Mouse (Mus musculus): ENCODE data around the gene Scarb1. TPM values are rescaled to one million over a fixed set of nuclear protein-coding genes. Genes with fewer than 3 reads are reported as not detected.

The Scarb1 gene
- polyA plus RNA-seq, 1 experiment from 2014 or later: 60.6 TPM

DNA sequence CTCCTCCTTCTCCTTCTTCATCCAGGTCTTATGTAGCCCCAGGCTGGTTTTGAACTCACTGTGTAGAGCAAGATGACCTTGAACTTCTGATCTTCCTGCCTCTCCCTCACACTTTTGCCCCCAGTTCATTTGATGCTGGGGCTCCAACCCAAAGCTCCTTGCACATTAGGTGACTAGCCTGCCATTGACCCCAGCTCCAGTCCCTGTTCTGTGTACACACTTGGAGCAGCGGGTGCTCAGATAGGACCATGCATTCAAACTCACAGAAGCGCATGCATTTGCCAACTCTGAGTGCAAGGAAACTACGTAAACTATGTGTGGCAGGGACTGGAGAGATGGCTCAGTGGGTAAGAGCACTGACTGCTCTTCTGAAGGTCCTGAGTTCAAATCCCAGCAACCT is 66.1 kb downstream of the Scarb1 start:
- WGBS: 76% methylated on average over 3 of the region's 3 CpGs
- peaks cover 10% of the 10 kb centered on the region for H3K4me1 ChIP-seq (ENCODE audit: control insufficient read depth, insufficient read depth, low read length)
- no peaks in the 10 kb centered on the region for H3K9me3 ChIP-seq (replicated peaks; ENCODE audit: control insufficient read depth, low read length)
- H3K27me3 ChIP-seq (ENCODE audit: control insufficient read depth, insufficient read depth, low read length): no peaks in the 10 kb centered on the region
- H3K27ac ChIP-seq (ENCODE audit: low read length): no peak overlapping the region
- H3K9ac ChIP-seq (ENCODE audit: low read length): no peak overlapping the region
- ATAC-seq (ENCODE audit: insufficient read depth, low FRiP score): no peak
- no peak overlapping the region for H3K4me2 ChIP-seq (ENCODE audit: low read depth, low read length)
- no peak overlapping the region for H3K4me3 ChIP-seq (replicated peaks; ENCODE audit: low read length)
- no peaks in the 10 kb centered on the region for H3K36me3 ChIP-seq (ENCODE audit: control insufficient read depth, insufficient read depth, low read length)

DNA sequence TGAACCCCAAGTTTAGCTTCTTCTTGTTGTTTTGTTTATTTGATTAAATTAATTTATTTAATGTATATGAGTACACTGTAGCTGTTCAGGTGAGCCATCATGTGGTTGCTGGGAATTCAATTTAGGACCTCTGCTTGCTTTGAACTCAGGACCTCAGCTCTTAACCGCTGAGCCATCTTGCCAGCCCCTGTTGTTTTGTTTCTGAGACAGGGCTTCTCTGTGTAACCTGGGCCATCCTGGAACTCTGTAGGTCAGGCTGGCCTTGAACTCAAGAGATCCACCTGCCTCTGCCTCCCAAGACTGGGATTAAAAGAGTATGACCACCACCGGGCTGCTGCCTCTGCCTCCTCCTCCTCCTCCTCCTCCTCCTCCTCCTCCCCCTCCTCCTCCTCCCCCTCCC is 66.7 kb downstream of the Scarb1 start:
- H3K4me2 ChIP-seq (ENCODE audit: low read depth, low read length): no peak overlapping the region
- WGBS: 75% methylated on average over 2 of the region's 2 CpGs
- H3K27me3 ChIP-seq (ENCODE audit: control insufficient read depth, insufficient read depth, low read length): no peaks in the 10 kb centered on the region
- H3K4me1 ChIP-seq (ENCODE audit: control insufficient read depth, insufficient read depth, low read length): peaks cover 9% of the 10 kb centered on the region
- H3K36me3 ChIP-seq (ENCODE audit: control insufficient read depth, insufficient read depth, low read length): no peaks in the 10 kb centered on the region
- H3K9me3 ChIP-seq (replicated peaks; ENCODE audit: control insufficient read depth, low read length): no peaks in the 10 kb centered on the region
- H3K9ac ChIP-seq (ENCODE audit: low read length): no peak overlapping the region
- ATAC-seq (ENCODE audit: insufficient read depth, low FRiP score): no peak
- H3K4me3 ChIP-seq (replicated peaks; ENCODE audit: low read length): no peak overlapping the region
- H3K27ac ChIP-seq (ENCODE audit: low read length): no peak overlapping the region

DNA sequence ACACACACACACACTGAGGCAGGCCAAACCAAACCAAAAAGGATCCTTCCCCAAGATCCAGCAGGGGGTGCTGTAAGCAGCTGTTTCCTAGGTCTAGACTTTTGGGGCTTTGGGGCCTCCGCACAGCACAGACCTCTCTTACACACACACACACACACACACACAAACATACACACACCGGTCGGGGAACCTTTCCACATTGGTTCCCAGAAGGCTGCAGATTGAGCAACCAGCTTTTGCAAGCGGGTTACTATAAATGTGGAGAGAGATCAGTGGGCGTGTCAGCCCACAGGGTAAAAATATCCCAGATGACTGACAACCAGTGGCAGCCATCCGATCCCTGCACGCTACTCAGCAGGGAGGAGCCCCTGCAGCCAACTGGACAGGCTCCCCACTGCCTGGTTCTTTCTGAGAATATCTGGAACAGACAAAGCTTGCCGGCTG is 67.2 kb downstream of the Scarb1 start:
- H3K36me3 ChIP-seq (ENCODE audit: control insufficient read depth, insufficient read depth, low read length): no peaks in the 10 kb centered on the region
- ATAC-seq (ENCODE audit: insufficient read depth, low FRiP score): peak; percentile 52; the same call in 1 of the 2 replicates
- 16% methylated on average over 8 of the region's 8 CpGs for WGBS
- H3K9ac ChIP-seq (ENCODE audit: low read length): no peak overlapping the region
- H3K27me3 ChIP-seq (ENCODE audit: control insufficient read depth, insufficient read depth, low read length): no peaks in the 10 kb centered on the region
- H3K27ac ChIP-seq (ENCODE audit: low read length): no peak overlapping the region
- no peak overlapping the region for H3K4me3 ChIP-seq (replicated peaks; ENCODE audit: low read length)
- peaks cover 9% of the 10 kb centered on the region for H3K4me1 ChIP-seq (ENCODE audit: control insufficient read depth, insufficient read depth, low read length)
- no peaks in the 10 kb centered on the region for H3K9me3 ChIP-seq (replicated peaks; ENCODE audit: control insufficient read depth, low read length)
- no peak overlapping the region for H3K4me2 ChIP-seq (ENCODE audit: low read depth, low read length)

DNA sequence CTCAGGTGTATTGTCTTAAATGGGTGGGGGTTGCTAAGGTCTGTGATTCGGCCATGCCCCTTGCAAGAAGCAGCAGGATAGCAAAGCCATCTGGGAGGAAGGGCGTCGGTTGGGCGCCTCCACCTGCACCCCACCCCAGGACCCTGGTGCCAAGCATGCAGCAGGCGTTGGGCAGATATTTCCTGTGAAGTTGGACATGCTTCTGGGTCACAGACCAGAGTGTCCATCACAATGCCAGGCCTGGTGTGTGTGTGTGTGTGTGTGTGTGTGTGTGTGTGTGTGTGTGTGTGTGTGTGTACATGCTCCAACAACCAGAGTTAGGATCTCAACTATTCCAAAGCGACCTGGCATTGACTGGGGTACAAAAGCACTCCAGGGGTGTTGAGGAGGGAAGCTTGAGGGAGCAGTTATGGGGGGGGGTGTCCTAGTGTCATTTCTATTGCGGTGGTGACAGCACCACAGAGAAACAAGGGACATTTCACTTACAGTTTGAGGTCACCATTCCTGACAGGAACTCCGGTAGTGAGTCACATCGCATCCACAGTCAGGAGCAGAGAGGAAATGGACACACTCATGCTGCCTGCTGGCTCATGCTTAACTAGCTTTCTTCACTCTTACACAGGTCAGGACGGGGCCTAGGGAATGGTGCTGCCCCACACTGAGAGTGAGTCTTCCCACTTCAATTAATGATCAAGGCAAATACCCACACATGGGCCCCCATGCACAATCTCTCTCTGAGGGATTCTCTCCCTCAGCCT is 68.5 kb downstream of the Scarb1 start:
- H3K4me3 ChIP-seq (replicated peaks; ENCODE audit: low read length): no peak overlapping the region

DNA sequence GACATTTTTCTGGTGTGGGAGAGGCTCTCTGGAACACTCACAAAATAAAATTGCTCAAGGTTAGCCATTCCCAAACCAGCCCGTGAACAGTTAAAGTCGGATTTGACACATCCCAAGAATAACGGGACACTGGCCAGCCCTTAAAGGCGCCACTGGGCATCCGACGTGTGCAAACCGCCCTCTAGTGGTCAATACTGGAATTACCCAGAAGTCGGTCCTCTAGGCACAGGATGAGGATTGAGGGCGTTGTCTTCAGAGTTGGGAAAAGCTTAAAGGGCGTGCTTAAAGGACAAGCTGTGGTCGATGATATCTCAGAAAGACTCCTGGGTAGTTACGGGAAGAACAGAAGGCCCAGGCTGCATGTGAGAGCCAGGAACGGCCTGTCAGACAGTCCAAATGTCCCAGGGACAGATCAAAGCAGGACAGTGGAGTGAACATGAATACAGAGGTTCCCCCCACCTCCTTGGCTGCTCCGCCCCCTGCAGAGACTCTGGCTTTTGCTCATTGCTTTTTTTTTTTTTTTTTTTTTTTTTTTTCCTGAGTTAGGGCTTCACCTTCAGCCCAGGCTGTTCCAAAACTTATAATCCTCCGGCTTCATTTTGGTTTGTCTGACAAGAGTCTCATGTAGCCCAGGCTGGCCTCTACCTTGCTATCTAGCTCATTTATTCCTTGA is 69.2 kb downstream of the Scarb1 start:
- H3K4me3 ChIP-seq (replicated peaks; ENCODE audit: low read length): no peak overlapping the region
- H3K9me3 ChIP-seq (replicated peaks; ENCODE audit: control insufficient read depth, low read length): no peaks in the 10 kb centered on the region
- no peaks in the 10 kb centered on the region for H3K27me3 ChIP-seq (ENCODE audit: control insufficient read depth, insufficient read depth, low read length)
- WGBS: 13% methylated on average over 15 of the region's 15 CpGs
- H3K9ac ChIP-seq (ENCODE audit: low read length): no peak overlapping the region
- no peaks in the 10 kb centered on the region for H3K36me3 ChIP-seq (ENCODE audit: control insufficient read depth, insufficient read depth, low read length)
- H3K4me2 ChIP-seq (ENCODE audit: low read depth, low read length): no peak overlapping the region
- H3K27ac ChIP-seq (ENCODE audit: low read length): no peak overlapping the region
- peaks cover 22% of the 10 kb centered on the region for H3K4me1 ChIP-seq (ENCODE audit: control insufficient read depth, insufficient read depth, low read length)
- ATAC-seq (ENCODE audit: insufficient read depth, low FRiP score): peak; percentile 59; the same call in 1 of the 2 replicates

More for the DNA sequence above, 68.5 kb downstream of the Scarb1 start:
- H3K9ac ChIP-seq (ENCODE audit: low read length): no peak overlapping the region
- no peaks in the 10 kb centered on the region for H3K36me3 ChIP-seq (ENCODE audit: control insufficient read depth, insufficient read depth, low read length)
- H3K27ac ChIP-seq (ENCODE audit: low read length): no peak overlapping the region
- ATAC-seq (ENCODE audit: insufficient read depth, low FRiP score): no peak
- no peaks in the 10 kb centered on the region for H3K27me3 ChIP-seq (ENCODE audit: control insufficient read depth, insufficient read depth, low read length)
- H3K9me3 ChIP-seq (replicated peaks; ENCODE audit: control insufficient read depth, low read length): no peaks in the 10 kb centered on the region
- H3K4me2 ChIP-seq (ENCODE audit: low read depth, low read length): no peak overlapping the region
- peaks cover 18% of the 10 kb centered on the region for H3K4me1 ChIP-seq (ENCODE audit: control insufficient read depth, insufficient read depth, low read length)
- 78% methylated on average over 10 of the region's 10 CpGs for WGBS

DNA sequence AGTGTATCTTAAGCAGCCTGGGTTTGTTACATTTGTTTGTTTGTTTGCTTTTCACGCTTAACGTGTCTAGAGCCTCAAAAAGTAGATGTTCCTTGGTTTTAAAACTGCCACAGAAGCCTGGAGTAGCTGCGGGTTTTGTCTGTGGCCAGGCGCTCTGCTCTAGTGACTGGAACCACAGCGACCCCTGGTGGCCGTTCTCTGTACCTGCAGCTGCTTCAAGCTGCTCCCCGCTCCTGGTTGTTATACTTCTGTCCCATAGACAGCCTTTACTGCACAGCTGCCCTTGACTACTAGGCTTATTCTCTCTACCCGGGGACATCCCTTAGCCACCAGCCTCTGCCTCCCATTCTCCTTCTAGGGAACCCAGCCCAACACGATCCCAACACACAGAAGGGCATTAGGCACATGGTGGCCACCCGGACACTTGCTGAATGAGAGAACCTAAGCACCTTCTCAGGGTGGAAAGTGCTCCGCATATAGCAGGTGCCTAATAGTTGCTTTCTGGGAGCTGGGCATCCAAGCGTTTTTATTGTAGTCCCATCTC is 70.2 kb downstream of the Scarb1 start:
- Histone ChIP-seq H3K27me3 (ENCODE audit: control insufficient read depth, insufficient read depth, low read length) (no peaks in the 10 kb centered on the region), H3K4me1 (ENCODE audit: control insufficient read depth, insufficient read depth, low read length) (peaks cover 22% of the 10 kb centered on the region), H3K4me3 (replicated peaks; ENCODE audit: low read length) (no peak overlapping the region), H3K9me3 (replicated peaks; ENCODE audit: control insufficient read depth, low read length) (no peaks in the 10 kb centered on the region), H3K9ac (ENCODE audit: low read length) (no peak overlapping the region), H3K36me3 (ENCODE audit: control insufficient read depth, insufficient read depth, low read length) (no peaks in the 10 kb centered on the region), H3K4me2 (ENCODE audit: low read depth, low read length) (no peak overlapping the region), H3K27ac (ENCODE audit: low read length) (no peak overlapping the region)
- no peak for ATAC-seq (ENCODE audit: insufficient read depth, low FRiP score)
- 18% methylated on average over 12 of the region's 12 CpGs for WGBS

DNA sequence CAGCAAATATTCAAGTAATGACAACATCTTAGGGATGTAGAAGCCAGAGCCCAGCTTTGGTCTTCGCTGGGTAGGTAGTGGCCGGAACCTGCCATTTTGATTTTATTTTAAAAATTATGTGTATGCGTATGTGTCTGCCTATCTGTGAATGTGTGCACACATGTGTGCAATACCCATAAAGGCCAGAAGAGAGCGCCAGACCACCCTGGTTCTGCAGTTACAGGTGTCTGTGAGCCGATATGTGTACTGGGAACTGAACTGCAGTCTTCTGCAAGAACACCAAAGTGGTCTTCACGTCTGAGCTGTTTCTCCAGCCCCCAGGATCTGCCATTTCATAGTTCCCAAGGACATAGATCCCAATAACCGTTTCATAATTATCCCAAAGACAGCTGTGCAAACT is 71.1 kb downstream of the Scarb1 start:
- no peak for ATAC-seq (ENCODE audit: insufficient read depth, low FRiP score)
- H3K9ac ChIP-seq (ENCODE audit: low read length): no peak overlapping the region
- peaks cover 27% of the 10 kb centered on the region for H3K4me1 ChIP-seq (ENCODE audit: control insufficient read depth, insufficient read depth, low read length)
- WGBS: 90% methylated on average over 7 of the region's 7 CpGs
- H3K27me3 ChIP-seq (ENCODE audit: control insufficient read depth, insufficient read depth, low read length): no peaks in the 10 kb centered on the region
- H3K9me3 ChIP-seq (replicated peaks; ENCODE audit: control insufficient read depth, low read length): no peaks in the 10 kb centered on the region
- no peak overlapping the region for H3K4me3 ChIP-seq (replicated peaks; ENCODE audit: low read length)
- no peak overlapping the region for H3K27ac ChIP-seq (ENCODE audit: low read length)
- no peak overlapping the region for H3K4me2 ChIP-seq (ENCODE audit: low read depth, low read length)
- H3K36me3 ChIP-seq (ENCODE audit: control insufficient read depth, insufficient read depth, low read length): no peaks in the 10 kb centered on the region

DNA sequence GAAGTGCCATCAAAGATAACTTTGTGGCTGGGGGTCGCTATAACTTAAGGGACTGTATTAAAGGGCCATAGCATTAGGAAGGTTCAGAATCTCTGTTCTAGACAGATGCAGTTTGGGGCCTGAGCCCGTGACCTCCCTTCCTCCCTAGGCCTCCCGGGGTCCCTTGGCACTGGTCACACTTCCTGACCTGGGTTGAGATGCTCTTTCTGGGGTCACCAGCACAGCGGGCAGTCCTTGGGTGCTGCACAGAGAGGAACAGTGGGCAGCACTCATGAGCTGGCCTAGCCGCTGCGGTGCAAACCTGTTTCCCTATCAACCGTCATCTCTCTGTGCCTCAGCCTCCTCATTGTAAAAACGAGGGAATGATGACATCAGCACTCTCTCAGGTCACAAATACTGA is 71.5 kb downstream of the Scarb1 start:
- WGBS: 85% methylated on average over 8 of the region's 8 CpGs
- Histone ChIP-seq H3K4me1 (ENCODE audit: control insufficient read depth, insufficient read depth, low read length) (peaks cover 32% of the 10 kb centered on the region), H3K9ac (ENCODE audit: low read length) (no peak overlapping the region), H3K27me3 (ENCODE audit: control insufficient read depth, insufficient read depth, low read length) (no peaks in the 10 kb centered on the region), H3K4me2 (ENCODE audit: low read depth, low read length) (no peak overlapping the region), H3K4me3 (replicated peaks; ENCODE audit: low read length) (no peak overlapping the region), H3K9me3 (replicated peaks; ENCODE audit: control insufficient read depth, low read length) (no peaks in the 10 kb centered on the region), H3K36me3 (ENCODE audit: control insufficient read depth, insufficient read depth, low read length) (no peaks in the 10 kb centered on the region), H3K27ac (ENCODE audit: low read length) (no peak overlapping the region)
- no peak for ATAC-seq (ENCODE audit: insufficient read depth, low FRiP score)
